Mouse (Mus musculus): ENCODE measurements around the gene Pkd2l1.
"Not testable (repeated sequence)": the region's sequence is repeated elsewhere in the genome, so short reads cannot be mapped to it uniquely, and the experiment has no call there.

Gene Pkd2l1

GRCm38 (mm10) chr19:44144366-44144765 lies 47.9 kb downstream of the Pkd2l1 start:
- Histone ChIP-seq H3K36me3 (ENCODE audit: control insufficient read depth, insufficient read depth, low read length, poor library complexity, severe bottlenecking) (peaks cover 9% of the 10 kb centered on the region; the same call in 1 of the 2 replicates), H3K27me3 (ENCODE audit: control insufficient read depth, insufficient read depth, low read length, poor library complexity, severe bottlenecking) (no peaks in the 10 kb centered on the region)
- DNase-seq (ENCODE audit: low read depth, low spot score): peak; percentile 62

DNA sequence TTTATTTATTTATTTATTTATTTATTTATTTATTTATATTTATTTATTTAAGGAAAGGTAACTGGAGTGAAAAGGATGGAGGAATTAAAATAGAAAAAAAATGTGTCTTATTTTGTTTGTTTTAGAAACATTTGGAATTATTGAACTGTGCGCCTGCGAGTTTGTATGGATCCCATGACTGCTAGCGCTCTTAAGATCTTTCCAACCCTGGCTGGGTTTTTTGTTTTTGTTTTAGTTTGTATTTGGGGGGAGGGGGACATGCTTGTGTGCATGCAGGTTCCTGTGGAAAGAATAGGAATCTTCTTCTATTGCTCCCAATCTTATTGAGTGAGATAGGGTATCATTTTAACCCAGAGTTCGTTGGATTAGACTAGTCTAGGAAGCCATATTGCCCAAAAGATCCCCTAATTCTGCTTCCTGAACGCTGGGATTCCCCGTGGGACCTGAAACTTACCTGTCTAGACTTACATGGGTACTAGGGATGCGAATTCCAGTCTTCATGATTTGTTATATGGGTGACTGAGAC lies 56.2 kb downstream of the Pkd2l1 start:
- DNase-seq (ENCODE audit: low read depth, low spot score): no peak
- Histone ChIP-seq H3K36me3 (ENCODE audit: control insufficient read depth, insufficient read depth, low read length, poor library complexity, severe bottlenecking) (peaks cover 5% of the 10 kb centered on the region; the same call in 1 of the 2 replicates), H3K27me3 (ENCODE audit: control insufficient read depth, insufficient read depth, low read length, poor library complexity, severe bottlenecking) (no peaks in the 10 kb centered on the region)

DNA sequence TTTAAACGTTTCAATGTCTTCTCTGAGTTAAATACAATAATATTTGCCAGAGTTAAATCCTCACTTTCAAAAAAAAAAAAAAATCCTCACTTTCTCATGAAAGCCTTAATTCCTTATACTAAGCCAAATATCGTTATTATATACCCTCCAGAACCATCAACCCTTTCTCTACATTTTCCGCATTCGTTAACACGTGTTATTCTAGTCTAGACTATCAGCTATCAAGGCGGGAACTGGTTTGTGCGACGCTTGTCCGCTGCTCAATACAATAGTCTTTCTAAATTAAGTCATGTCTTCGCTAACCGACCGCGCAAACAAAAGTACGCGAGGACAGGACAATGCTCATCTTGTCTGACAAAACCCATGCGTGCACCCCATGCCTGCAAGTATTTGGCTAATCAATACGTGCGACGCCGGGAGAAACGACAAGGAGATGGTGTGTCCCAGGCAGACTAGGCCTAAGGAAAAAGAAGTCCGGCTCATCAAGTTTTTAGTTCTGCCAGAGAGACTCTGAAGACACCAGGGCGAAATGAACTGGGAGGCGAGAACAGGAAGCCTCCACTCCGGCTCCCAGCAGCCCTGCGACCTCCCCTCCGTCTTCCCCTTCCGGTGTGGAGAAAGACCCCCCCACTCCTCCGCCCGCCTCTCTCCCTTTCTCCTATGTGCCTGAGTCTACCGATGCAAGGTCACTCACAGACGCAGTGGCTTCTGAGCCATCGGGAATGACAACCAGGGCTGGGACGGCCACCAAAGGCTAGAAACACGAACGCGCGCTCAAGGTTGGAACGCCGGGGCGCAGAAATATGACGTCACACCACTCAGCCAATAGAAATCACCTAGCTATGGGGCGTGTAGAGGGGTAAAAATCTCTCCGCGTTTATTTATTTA lies 56.9 kb downstream of the Pkd2l1 start, which contains the start of gene Cwf19l1:
Gene Cwf19l1, minus strand, starts transcription at position 805 of the 888 bp plus-strand sequence.
- DNase-seq (ENCODE audit: low read depth, low spot score): peak; percentile 90
- no peaks in the 10 kb centered on the region for H3K27me3 ChIP-seq (ENCODE audit: control insufficient read depth, insufficient read depth, low read length, poor library complexity, severe bottlenecking)
- H3K36me3 ChIP-seq (ENCODE audit: control insufficient read depth, insufficient read depth, low read length, poor library complexity, severe bottlenecking): peaks cover 5% of the 10 kb centered on the region; the same call in 1 of the 2 replicates

GRCm38 (mm10) chr19:44132917-44133316 lies 59.3 kb downstream of the Pkd2l1 start:
- no peaks in the 10 kb centered on the region for H3K27me3 ChIP-seq (ENCODE audit: control insufficient read depth, insufficient read depth, low read length, poor library complexity, severe bottlenecking)

DNA sequence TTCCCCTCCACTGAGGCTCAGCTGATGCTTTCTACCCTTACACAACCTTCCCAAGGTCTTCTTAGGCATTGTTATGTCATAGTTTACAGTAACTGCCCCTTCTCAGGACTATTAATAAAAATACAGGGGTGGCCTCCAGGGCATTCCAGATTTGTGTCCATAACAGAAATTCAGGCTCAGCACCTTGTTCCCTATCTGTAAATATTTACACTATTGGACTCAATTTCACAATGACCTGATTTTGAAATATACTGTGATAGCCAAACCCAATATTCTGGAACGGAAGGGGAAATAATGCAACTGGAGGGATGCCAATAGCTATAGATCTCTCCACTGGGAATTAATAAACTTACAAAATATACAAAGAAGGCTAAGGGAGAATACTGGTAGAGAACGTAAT lies 63.7 kb downstream of the Pkd2l1 start:
- no peak for DNase-seq (ENCODE audit: low read depth, low spot score)
- Histone ChIP-seq H3K27me3 (ENCODE audit: control insufficient read depth, insufficient read depth, low read length, poor library complexity, severe bottlenecking) (no peaks in the 10 kb centered on the region), H3K36me3 (ENCODE audit: control insufficient read depth, insufficient read depth, low read length, poor library complexity, severe bottlenecking) (peaks cover 11% of the 10 kb centered on the region; the same call in 1 of the 2 replicates)

More at GRCm38 (mm10) chr19:44132917-44133316, 59.3 kb downstream of the Pkd2l1 start:
- peaks cover 6% of the 10 kb centered on the region; the same call in 1 of the 2 replicates for H3K36me3 ChIP-seq (ENCODE audit: control insufficient read depth, insufficient read depth, low read length, poor library complexity, severe bottlenecking)
- no peak for DNase-seq (ENCODE audit: low read depth, low spot score)

DNA sequence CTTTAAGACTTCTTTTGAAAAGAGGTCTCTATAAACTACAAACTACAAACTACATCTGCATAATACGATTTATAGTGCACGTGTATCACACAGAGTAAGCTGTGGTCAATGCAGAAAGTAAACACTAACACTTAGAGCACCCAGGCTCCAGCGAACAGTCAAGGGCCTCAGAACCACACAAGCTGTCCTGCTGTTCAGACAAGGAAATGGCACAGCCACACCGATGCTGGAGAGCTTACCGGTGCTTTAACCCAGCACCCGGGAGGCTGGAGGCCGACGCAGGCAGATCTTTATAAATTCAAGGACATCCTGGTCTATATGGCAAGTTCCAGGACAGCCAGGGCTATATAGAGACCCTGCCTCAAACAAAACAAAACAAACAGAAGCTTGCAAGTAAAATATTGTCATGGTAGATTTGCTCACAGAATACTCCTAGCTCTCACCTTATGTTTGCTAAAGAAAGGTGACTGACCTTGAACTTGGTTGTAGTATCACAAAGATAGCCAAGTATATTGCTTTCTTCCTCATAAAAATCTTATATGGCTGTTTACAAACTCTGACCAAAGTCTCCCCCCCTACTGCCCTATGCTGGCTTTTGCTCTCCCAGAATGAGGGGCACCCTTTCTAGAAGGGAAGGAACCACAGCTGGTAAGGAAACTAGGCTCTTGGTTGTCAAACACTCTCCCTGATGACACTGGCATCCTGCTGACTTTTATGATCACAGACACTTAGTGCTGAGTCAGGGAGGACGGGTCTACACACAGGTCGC lies 64.3 kb downstream of the Pkd2l1 start:
- no peaks in the 10 kb centered on the region for H3K27me3 ChIP-seq (ENCODE audit: control insufficient read depth, insufficient read depth, low read length, poor library complexity, severe bottlenecking)
- no peak for DNase-seq (ENCODE audit: low read depth, low spot score)
- H3K36me3 ChIP-seq (ENCODE audit: control insufficient read depth, insufficient read depth, low read length, poor library complexity, severe bottlenecking): peaks cover 15% of the 10 kb centered on the region; the same call in 1 of the 2 replicates

- Histone ChIP-seq H3K36me3 (ENCODE audit: control insufficient read depth, insufficient read depth, low read length, poor library complexity, severe bottlenecking) (peaks cover 10% of the 10 kb centered on the region), H3K27me3 (ENCODE audit: control insufficient read depth, insufficient read depth, low read length, poor library complexity, severe bottlenecking) (no peaks in the 10 kb centered on the region)
- no peak for DNase-seq (ENCODE audit: low read depth, low spot score)
Measured at GRCm38 (mm10) chr19:44121137-44121536, 71.1 kb downstream of the Pkd2l1 start.

DNA sequence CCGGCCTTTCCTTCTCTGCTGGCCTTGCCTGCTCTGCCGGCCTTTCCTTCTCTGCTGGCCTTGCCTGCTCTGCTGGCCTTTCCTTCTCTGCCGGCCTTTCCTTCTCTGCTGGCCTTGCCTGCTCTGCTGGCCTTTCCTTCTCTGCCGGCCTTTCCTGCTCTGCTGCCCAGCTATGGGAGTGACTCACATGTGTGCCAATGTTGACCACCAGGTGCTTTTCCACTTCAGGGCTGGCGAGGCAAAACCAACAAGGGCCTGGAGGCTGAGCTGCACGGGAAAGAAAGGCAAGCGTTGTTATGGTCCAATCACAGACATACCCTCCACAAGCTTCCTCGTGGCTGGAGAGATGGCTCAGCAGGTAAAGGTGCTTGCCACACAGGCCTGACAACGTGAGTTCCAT lies 71.6 kb downstream of the Pkd2l1 start:
- H3K36me3 ChIP-seq (ENCODE audit: control insufficient read depth, insufficient read depth, low read length, poor library complexity, severe bottlenecking): peaks cover 10% of the 10 kb centered on the region
- DNase-seq (ENCODE audit: low read depth, low spot score); H3K27me3 ChIP-seq (ENCODE audit: control insufficient read depth, insufficient read depth, low read length, poor library complexity, severe bottlenecking): not testable (repeated sequence)

DNA sequence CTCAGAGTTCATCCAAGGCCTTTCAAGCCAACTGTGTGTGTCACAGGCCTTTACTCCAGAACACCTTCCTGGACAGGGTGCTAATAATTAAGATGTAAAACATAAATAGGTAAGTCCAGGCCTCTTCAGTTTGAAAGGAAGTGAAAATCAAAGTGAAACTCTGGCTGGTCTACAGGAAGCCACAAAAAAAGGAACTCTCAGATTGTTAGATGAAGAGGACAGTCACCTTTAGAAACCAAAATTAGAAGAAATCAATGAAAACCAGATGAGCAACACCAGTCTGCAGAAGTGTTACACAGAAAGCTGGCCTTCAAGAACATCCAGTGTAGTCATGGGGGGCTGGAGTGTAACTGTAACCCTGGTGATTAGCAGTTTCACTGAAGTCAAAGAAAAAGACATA lies 74.4 kb downstream of the Pkd2l1 start:
- H3K36me3 ChIP-seq (ENCODE audit: control insufficient read depth, insufficient read depth, low read length, poor library complexity, severe bottlenecking): peaks cover 5% of the 10 kb centered on the region
- H3K27me3 ChIP-seq (ENCODE audit: control insufficient read depth, insufficient read depth, low read length, poor library complexity, severe bottlenecking): no peaks in the 10 kb centered on the region
- DNase-seq (ENCODE audit: low read depth, low spot score): peak; percentile 66

GRCm38 (mm10) chr19:44111706-44112105 lies 80.5 kb downstream of the Pkd2l1 start:
- H3K27me3 ChIP-seq (ENCODE audit: control insufficient read depth, insufficient read depth, low read length, poor library complexity, severe bottlenecking): no peaks in the 10 kb centered on the region
- peaks cover 7% of the 10 kb centered on the region for H3K36me3 ChIP-seq (ENCODE audit: control insufficient read depth, insufficient read depth, low read length, poor library complexity, severe bottlenecking)
- DNase-seq (ENCODE audit: low read depth, low spot score): peak; percentile 31

DNA sequence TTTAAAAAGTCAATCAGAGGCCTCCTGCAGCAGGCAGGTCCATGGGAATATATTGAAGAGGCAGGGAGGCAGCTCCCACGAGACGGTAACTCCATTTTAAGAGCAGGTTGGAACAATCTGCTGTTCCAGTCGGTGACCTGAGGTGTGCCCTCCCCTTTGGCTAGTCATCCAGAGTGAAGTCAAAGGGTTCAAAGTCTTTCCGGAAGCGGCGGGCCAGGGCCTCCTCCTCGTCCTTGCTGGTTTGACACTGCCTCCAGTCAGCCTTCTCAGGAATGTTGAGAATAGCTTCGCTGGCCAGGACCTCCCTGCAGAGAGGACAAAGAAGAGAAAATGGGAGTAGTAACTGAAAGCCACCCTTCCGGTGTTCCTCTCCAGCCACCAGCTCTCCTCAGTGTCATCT lies 81.9 kb downstream of the Pkd2l1 start:
- DNase-seq (ENCODE audit: low read depth, low spot score): no peak
- Histone ChIP-seq H3K27me3 (ENCODE audit: control insufficient read depth, insufficient read depth, low read length, poor library complexity, severe bottlenecking) (no peaks in the 10 kb centered on the region), H3K36me3 (ENCODE audit: control insufficient read depth, insufficient read depth, low read length, poor library complexity, severe bottlenecking) (peaks cover 7% of the 10 kb centered on the region)

DNA sequence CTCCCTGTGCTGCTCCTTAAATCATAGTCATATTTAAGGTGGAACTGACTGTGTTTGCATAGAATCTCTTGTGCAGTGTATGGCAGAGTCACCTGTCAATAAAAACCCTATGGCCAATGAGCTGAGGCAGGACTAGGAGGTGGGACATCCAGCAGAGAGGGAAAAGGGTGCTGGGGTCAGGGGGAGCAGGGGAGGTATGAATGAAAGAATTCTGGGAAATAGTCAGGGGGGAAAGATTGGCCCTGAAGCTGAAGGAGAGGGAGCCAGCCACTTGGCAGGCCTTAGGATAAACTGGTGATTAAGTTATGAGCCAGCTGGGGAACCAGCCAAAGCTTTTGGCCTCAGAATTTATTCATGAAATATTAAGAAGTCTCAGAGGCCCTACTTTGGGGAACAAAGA lies 83.2 kb downstream of the Pkd2l1 start:
- no peaks in the 10 kb centered on the region for H3K27me3 ChIP-seq (ENCODE audit: control insufficient read depth, insufficient read depth, low read length, poor library complexity, severe bottlenecking)
- no peak for DNase-seq (ENCODE audit: low read depth, low spot score)
- peaks cover 7% of the 10 kb centered on the region for H3K36me3 ChIP-seq (ENCODE audit: control insufficient read depth, insufficient read depth, low read length, poor library complexity, severe bottlenecking)

GRCm38 (mm10) chr19:44107661-44108521 lies 84.4 kb downstream of the Pkd2l1 start:
- Histone ChIP-seq H3K36me3 (ENCODE audit: control insufficient read depth, insufficient read depth, low read length, poor library complexity, severe bottlenecking) (peaks cover 5% of the 10 kb centered on the region), H3K27me3 (ENCODE audit: control insufficient read depth, insufficient read depth, low read length, poor library complexity, severe bottlenecking) (no peaks in the 10 kb centered on the region)
- DNase-seq (ENCODE audit: low read depth, low spot score): no peak

Data from splenic B cell, adult 2 months (primary cell).